Mouse (Mus musculus): ENCODE results near the gene Zkscan6.

Zkscan6 gene

GRCm38 (mm10) chr11:65806909-65807504 is at the start of gene Zkscan6:
Zkscan6 (plus strand) TSS chr11:65807175.
- peak; percentile 91 for DNase-seq (ENCODE audit: low spot score)

GRCm38 (mm10) chr11:65759350-65759749 is 47.6 kb upstream of the Zkscan6 start:
- no peak for DNase-seq (ENCODE audit: low spot score)

- DNase-seq (ENCODE audit: low spot score) = no peak
These were observed 46.1 kb upstream of the Zkscan6 start for GRCm38 (mm10) chr11:65760912-65761311.

- DNase-seq (ENCODE audit: low spot score) = no peak
These were observed 38.5 kb upstream of the Zkscan6 start for GRCm38 (mm10) chr11:65768445-65768844.

GRCm38 (mm10) chr11:65769990-65770389 is 37.0 kb upstream of the Zkscan6 start:
- no peak for DNase-seq (ENCODE audit: low spot score)

GRCm38 (mm10) chr11:65771546-65771945 is 35.4 kb upstream of the Zkscan6 start:
- DNase-seq (ENCODE audit: low spot score) = no peak

- no peak for DNase-seq (ENCODE audit: low spot score)
These were observed 33.4 kb upstream of the Zkscan6 start for GRCm38 (mm10) chr11:65773535-65773934.

- DNase-seq (ENCODE audit: low spot score) = no peak
These were observed 32.9 kb upstream of the Zkscan6 start for GRCm38 (mm10) chr11:65773946-65774656.

GRCm38 (mm10) chr11:65776906-65777611 is 29.9 kb upstream of the Zkscan6 start:
- DNase-seq (ENCODE audit: low spot score) = no peak

GRCm38 (mm10) chr11:65777810-65778209 is 29.2 kb upstream of the Zkscan6 start:
- DNase-seq (ENCODE audit: low spot score) = no peak

- DNase-seq (ENCODE audit: low spot score) = no peak
These were observed 27.9 kb upstream of the Zkscan6 start for GRCm38 (mm10) chr11:65779066-65779465.

GRCm38 (mm10) chr11:65779578-65779977 is 27.4 kb upstream of the Zkscan6 start:
- no peak for DNase-seq (ENCODE audit: low spot score)

- DNase-seq (ENCODE audit: low spot score) = no peak
These were observed 25.4 kb upstream of the Zkscan6 start for GRCm38 (mm10) chr11:65781596-65781995.

GRCm38 (mm10) chr11:65786160-65786559 is 20.8 kb upstream of the Zkscan6 start:
- DNase-seq (ENCODE audit: low spot score) = no peak

GRCm38 (mm10) chr11:65787421-65788151 is 19.4 kb upstream of the Zkscan6 start:
- peak; percentile 32 for DNase-seq (ENCODE audit: low spot score)

- DNase-seq (ENCODE audit: low spot score) = peak; percentile 94
These were observed 18.8 kb upstream of the Zkscan6 start, which contains the start of gene Map2k4 for GRCm38 (mm10) chr11:65788154-65788553. Map2k4 (minus strand) TSS chr11:65788297.

- DNase-seq (ENCODE audit: low spot score) = no peak
These were observed 12.4 kb upstream of the Zkscan6 start for GRCm38 (mm10) chr11:65794428-65795219.

GRCm38 (mm10) chr11:65795896-65796295 is 11.1 kb upstream of the Zkscan6 start:
- DNase-seq (ENCODE audit: low spot score) = no peak

- DNase-seq (ENCODE audit: low spot score) = no peak
These were observed 5.1 kb upstream of the Zkscan6 start for GRCm38 (mm10) chr11:65801899-65802298.

GRCm38 (mm10) chr11:65806321-65806904 is 562 bp upstream of the Zkscan6 start:
- DNase-seq (ENCODE audit: low spot score) = peak; percentile 28

- no peak for DNase-seq (ENCODE audit: low spot score)
These were observed 626 bp downstream of the Zkscan6 start for GRCm38 (mm10) chr11:65807601-65808000.

All from embryo, embryonic 10 days (tissue).